Mouse (Mus musculus): Measurements from ENCODE around the gene 1700001O22Rik. TPM values are rescaled to one million over a fixed set of nuclear protein-coding genes. Genes with fewer than 3 reads are reported as not detected.
A peak's percentile ranks its signal among the peaks of the same experiment; 100 is the strongest.

Gene 1700001O22Rik
- total RNA-seq, 2 experiments from 2014 or later: not detected

DNA sequence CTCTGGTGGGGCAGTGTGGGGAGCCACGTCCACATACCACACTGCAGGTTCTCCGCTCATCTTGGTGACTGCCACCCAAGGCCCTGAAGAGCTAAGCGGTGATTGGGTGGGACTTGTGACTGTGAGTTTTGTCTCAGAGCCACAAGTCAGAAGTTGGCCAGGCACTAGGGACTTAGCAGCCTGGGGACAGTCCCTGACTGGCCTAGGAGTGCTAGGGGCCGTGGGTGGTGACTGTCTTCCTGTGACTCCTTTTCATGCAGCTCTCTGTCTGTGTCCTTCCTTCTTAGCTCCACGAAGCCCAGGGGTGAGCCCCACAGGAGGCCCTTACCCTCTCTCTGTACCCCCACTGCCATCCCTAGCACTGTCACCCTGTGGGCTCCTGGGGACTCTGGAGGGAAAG is 16.4 kb upstream of the 1700001O22Rik start:
- no peak for ATAC-seq (ENCODE audit: poor library complexity, severe bottlenecking)

GRCm38 (mm10) chr2:30816383-30816782 is 12.9 kb upstream of the 1700001O22Rik start:
- ATAC-seq (ENCODE audit: poor library complexity, severe bottlenecking): no peak

DNA sequence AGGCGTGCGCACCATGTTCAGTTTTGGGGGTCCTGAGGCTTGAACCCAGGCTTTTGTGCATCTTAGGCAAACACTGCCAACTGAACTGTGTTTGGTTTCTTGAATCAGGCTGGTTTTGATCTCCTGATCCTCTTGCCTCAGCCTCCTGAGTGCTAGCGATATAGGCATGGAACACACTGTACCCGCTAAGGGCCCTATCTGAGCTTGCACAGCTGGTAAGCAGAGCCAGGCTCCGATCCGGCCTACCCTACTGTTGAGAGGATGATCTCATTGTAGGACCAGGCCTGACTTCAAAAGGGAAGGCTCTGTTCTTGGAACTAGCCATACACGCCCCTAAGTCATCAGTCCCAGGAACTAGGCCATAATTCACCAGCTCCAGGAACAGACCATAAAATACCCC is 7.1 kb upstream of the 1700001O22Rik start:
- no peak for ATAC-seq (ENCODE audit: poor library complexity, severe bottlenecking)

DNA sequence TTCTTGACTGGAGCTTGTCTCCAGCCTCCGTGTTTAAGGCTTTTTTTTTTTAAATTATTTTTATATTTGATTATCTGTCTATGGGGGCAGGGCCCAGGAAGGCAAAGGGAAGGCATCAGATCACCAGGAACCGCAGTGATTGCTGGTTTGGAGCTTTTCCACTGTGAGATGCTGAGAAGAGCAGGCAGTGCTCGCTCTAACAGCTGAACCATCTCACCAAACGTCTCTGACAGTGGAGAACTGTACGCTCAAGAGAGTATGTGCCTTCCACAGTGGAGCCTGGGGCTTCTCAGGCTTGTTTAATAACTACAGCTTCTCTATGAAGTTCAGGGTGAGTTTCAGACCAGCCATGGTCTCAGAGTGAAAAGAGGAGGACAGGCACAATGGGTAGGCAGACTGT is 6.0 kb upstream of the 1700001O22Rik start:
- ATAC-seq (ENCODE audit: poor library complexity, severe bottlenecking): no peak

DNA sequence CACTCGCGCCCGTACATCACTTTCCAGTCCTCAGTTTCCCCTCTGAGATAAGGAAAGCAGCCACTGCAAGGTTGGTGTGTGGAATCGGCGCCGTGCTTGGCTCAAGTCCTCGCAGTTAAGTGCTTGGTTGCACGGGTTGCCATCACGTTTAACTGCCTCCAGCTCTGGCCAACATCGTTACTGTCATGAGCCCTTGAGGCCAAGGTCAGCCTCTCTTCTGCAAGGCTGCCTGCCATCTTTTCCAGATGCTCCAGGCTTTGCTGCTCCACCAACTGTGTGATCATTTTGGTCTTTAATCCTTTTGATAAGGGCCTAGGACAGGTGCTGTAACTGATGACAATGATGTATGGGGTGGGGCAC is 4.8 kb upstream of the 1700001O22Rik start:
- ATAC-seq (ENCODE audit: poor library complexity, severe bottlenecking): no peak

GRCm38 (mm10) chr2:30807648-30808295 is 4.3 kb upstream of the 1700001O22Rik start, which contains the start of gene Ntmt1:
Gene Ntmt1 (plus strand): TSS chr2:30807826.
- peak; percentile 97 for ATAC-seq (ENCODE audit: poor library complexity, severe bottlenecking)

DNA sequence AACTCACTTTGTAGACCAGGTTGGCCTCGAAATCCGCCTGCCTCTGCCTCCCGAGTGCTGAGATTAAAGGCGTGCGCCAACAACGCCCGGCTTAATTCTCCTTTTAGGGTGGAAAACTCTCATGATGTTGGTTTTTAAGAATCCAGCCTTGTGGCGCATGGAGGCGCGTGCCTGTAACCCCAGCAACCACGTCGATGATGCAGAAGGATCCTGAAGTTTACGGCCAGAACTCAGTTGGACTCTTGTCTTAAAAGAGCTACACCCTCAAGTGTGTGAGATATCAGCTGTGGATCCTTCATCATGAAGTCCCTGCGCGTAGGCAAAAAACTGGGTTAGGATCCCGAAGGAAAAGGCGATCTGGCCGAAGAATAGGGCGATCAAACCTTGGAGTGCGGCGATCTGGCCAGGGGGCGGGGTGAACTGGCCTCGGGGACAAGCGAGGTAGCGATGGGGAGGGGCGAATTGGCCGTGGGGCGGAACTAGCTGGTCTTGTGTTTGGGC is 3.7 kb upstream of the 1700001O22Rik start:
- no peak for ATAC-seq (ENCODE audit: poor library complexity, severe bottlenecking)

GRCm38 (mm10) chr2:30805983-30806382 is 2.5 kb upstream of the 1700001O22Rik start:
- no peak for ATAC-seq (ENCODE audit: poor library complexity, severe bottlenecking)

- peak; percentile 34 for ATAC-seq (ENCODE audit: poor library complexity, severe bottlenecking)
These were observed 2.2 kb downstream of the 1700001O22Rik start for GRCm38 (mm10) chr2:30801067-30801852.

GRCm38 (mm10) chr2:30800671-30801066 is 2.8 kb downstream of the 1700001O22Rik start:
- 0 out of 2 replicates have a peak, but pooled peaks have one; percentile 7 for ATAC-seq (ENCODE audit: poor library complexity, severe bottlenecking)

DNA sequence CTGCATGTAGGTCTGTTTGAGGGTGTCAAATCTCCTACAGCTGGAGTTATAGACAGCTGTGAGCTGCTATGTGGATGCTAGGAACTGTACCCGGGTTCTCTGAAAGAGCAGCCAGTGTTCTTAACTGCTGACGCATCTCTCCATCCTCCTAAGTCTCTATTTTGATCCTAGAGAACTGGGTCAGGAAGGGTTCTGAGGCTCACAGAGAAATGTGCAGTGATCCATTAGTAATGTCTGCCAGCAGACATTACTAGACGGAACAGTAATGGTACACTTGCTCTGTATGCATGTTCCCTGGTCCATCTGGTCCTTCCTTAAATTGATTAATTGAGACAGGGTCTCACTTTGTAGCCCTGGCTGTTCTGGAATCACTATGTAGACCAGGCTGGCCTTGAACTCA is 4.0 kb downstream of the 1700001O22Rik start:
- ATAC-seq (ENCODE audit: poor library complexity, severe bottlenecking): no peak

GRCm38 (mm10) chr2:30796382-30796781 is 7.1 kb downstream of the 1700001O22Rik start:
- ATAC-seq (ENCODE audit: poor library complexity, severe bottlenecking): peak; percentile 39

DNA sequence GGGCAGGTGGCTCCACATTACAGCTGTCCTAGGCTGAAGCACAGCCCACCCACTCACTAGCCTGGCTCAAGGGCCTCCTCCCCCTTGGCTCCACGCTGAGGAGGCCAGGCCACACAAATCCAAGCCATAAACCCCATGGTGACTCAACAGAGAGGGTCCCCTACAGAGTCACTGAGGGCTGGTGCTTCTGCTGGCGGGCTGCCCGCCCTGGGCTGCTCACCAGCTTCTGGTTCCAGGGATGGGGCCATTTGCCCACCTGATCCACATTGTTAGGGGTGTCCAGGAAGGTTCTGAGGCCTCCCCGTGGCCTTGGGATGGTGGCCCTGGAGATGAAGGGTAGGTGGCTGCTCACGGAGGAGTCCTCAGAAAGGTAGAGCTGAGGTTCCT is 7.6 kb downstream of the 1700001O22Rik start:
- no peak for ATAC-seq (ENCODE audit: poor library complexity, severe bottlenecking)

DNA sequence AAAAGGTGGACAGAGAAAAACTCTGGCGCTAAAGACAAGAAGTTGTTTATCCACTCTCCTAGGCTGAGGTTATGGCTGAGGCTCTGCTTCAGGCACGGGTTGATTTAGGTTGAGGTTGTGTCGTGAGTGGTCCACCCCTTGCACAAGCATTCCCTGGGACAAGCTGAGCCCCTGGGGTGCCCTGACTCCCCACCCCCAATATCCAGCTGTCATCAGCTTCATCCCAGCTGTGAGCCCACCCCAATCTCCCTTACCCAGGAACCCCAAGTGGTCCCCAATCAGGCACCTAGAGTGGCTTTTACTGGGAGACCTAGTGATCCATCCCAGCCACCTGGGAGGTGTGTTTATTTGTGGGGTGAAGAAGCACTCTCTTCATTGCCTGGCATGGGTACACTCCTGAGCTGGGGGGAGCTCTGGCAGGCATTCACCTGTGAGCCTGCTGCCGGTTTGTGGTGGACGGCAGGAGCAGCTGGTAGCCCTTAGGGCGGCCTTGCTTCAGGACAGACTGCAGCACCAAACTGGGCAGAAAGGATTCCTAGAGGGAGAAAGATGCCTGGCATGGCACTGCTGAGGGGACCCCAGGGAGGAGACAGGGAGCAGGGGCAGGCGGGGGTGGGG is 8.1 kb downstream of the 1700001O22Rik start:
- no peak for ATAC-seq (ENCODE audit: poor library complexity, severe bottlenecking)

- ATAC-seq (ENCODE audit: poor library complexity, severe bottlenecking): peak; percentile 89
These were observed 9.0 kb downstream of the 1700001O22Rik start for GRCm38 (mm10) chr2:30794179-30795108.

- ATAC-seq (ENCODE audit: poor library complexity, severe bottlenecking): no peak
These were observed 11.4 kb downstream of the 1700001O22Rik start for GRCm38 (mm10) chr2:30792061-30792460.

- no peak for ATAC-seq (ENCODE audit: poor library complexity, severe bottlenecking)
These were observed 16.0 kb downstream of the 1700001O22Rik start for GRCm38 (mm10) chr2:30787466-30787865.

- ATAC-seq (ENCODE audit: poor library complexity, severe bottlenecking): no peak
These were observed 19.1 kb downstream of the 1700001O22Rik start for GRCm38 (mm10) chr2:30784078-30784994.

- no peak for ATAC-seq (ENCODE audit: poor library complexity, severe bottlenecking)
These were observed 20.1 kb downstream of the 1700001O22Rik start for GRCm38 (mm10) chr2:30783346-30783745.

Data from megakaryocyte, adult 5-6 weeks (primary cell).